Mouse (Mus musculus) C2C12 (cell line): ENCODE results near the gene Ctbp1. TPM values are rescaled to one million over a fixed set of nuclear protein-coding genes. Genes with fewer than 3 reads are reported as not detected.

Experiments
- H3K27me3 ChIP-seq: one replicate; pipeline ENCODE4 v1.6.1; 2011; ENCODE audit not compliant: control insufficient read depth, insufficient read depth, insufficient read length
- H3K36me3 ChIP-seq: one replicate; pipeline ENCODE4 v1.6.1; 2011; ENCODE audit not compliant: control insufficient read depth, insufficient read depth
- H3K4me3 ChIP-seq: one replicate; pipeline ENCODE4 v1.5.1; 2011; ENCODE audit warnings: mild to moderate bottlenecking, control low read depth; ENCODE audit not compliant: poor library complexity, insufficient read depth, severe bottlenecking
- H3K79me2 ChIP-seq: one replicate; pipeline ENCODE4 v1.6.1; 2011; ENCODE audit not compliant: control insufficient read depth, insufficient read depth
- H3K79me3 ChIP-seq: one replicate; pipeline ENCODE4 v1.6.1; 2011; ENCODE audit warnings: low read depth, control low read depth
- H3ac ChIP-seq: one replicate; pipeline ENCODE3; 2011; ENCODE audit warnings: low read depth; ENCODE audit not compliant: control insufficient read depth, insufficient read length
- CEBPB ChIP-seq: IDR thresholded peaks from one replicate; pipeline ENCODE4 v1.6.1; 2011; ENCODE audit warnings: low read depth, mild to moderate bottlenecking, control low read depth, moderate library complexity
- CTCF ChIP-seq: IDR thresholded peaks from one replicate; pipeline ENCODE4 v1.5.1; 2011; ENCODE audit not compliant: control insufficient read depth, insufficient read depth, insufficient read length
- FOSL1 ChIP-seq: IDR thresholded peaks from one replicate; pipeline ENCODE4 v1.8.0; 2011; ENCODE audit warnings: mild to moderate bottlenecking, low read length; ENCODE audit not compliant: poor library complexity, insufficient read depth, severe bottlenecking
- MAX ChIP-seq: IDR thresholded peaks from one replicate; pipeline ENCODE4 v1.6.1; 2011; ENCODE audit warnings: mild to moderate bottlenecking, control low read depth
- MYOD1 ChIP-seq: IDR thresholded peaks from one replicate; pipeline ENCODE4 v1.6.1; 2011; ENCODE audit warnings: low read depth; ENCODE audit not compliant: control insufficient read depth, insufficient read length
- MYOG ChIP-seq: IDR thresholded peaks from one replicate; pipeline ENCODE4 v1.6.1; 2011; ENCODE audit not compliant: control insufficient read depth, insufficient read length; ENCODE audit errors: extremely low read depth
- USF1 ChIP-seq: IDR thresholded peaks from one replicate; pipeline ENCODE4 v1.6.1; 2011; ENCODE audit warnings: low read depth, mild to moderate bottlenecking, control low read depth, moderate library complexity
- polyA plus RNA-seq: library from polyadenylated mRNA; unstranded; fragments of >200 nt; fragmentation: generic; extraction: Trizol; gene quantifications from one replicate; pipeline ENCODE4 v1.2.1, GENCODE M21; 2012; ENCODE audit warnings: missing spikeins

Ctbp1 gene
- polyA plus RNA-seq, 1 experiment, result 242 TPM

DNA sequence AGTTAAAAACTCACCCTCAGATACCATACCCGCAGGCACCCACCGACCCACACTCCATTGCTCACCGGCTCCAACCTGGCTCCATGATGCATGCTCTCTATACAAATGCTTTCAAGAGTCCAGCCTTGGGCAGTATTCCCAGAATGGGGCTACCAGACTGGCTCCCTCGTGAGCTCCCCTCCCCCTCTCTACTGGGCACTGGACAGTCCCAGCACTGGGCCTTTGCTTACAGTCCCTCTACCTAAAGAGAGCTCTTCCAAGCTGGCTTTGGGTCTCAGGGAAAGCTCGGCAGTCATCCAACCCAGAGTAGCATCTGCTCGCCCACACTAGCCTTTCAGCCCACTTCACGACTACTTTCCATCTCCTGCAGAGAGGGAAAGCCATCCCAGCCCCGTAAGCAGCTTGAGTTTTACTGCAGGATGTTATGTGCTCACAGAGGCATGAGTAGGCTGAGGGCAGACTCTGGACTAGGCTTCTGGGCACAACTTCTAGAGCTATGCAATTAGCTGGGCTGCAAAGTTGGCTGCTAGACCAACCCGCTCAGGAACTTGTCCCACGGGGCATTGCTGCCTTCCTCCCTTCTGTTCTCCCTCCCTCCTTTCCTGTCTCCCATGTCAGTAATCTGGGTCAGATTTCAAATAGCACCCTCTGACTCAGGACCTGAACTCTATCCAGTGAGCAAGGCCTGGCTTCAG is 54.3 kb downstream of the Ctbp1 start:
- TF ChIP-seq CEBPB (no peak), CTCF (no peak), MYOG (no peak), FOSL1 (no peak), USF1 (no peak), MYOD1 (no peak), MAX (no peak)
- H3ac ChIP-seq, result no peak overlapping the region
- no peak overlapping the region for H3K4me3 ChIP-seq

DNA sequence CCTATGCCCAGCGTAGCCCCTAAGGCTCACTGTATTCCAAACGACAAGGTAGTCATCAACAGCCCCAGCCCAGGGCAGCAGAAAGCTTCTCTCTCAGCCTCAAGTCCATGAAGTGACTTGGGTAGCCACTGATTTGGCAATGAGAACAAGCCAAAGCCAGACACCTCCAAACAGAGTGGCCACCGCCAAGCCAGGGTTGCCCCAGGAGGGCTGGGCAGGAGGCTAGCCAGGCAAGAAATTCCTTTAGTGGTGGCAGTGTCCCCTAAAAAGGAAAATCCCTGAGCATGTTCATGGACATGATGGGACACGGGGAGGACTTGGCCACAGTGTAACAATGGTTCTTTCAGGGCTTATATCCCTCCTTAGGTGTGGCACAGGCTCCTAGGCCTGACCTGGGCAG is 55.0 kb downstream of the Ctbp1 start:
- Histone ChIP-seq H3K79me2 (no peaks in the 10 kb centered on the region), H3ac (no peak overlapping the region), H3K36me3 (no peaks in the 10 kb centered on the region), H3K4me3 (no peak overlapping the region), H3K27me3 (peaks cover 4% of the 10 kb centered on the region), H3K79me3 (no peaks in the 10 kb centered on the region)
- TF ChIP-seq USF1, result no peak
- no peak for TF ChIP-seq MYOG
- TF ChIP-seq CTCF, result no peak

More for the DNA sequence above, 54.3 kb downstream of the Ctbp1 start:
- H3K79me3 ChIP-seq, result no peaks in the 10 kb centered on the region
- no peaks in the 10 kb centered on the region for H3K79me2 ChIP-seq
- no peaks in the 10 kb centered on the region for H3K36me3 ChIP-seq
- H3K27me3 ChIP-seq, result peaks cover 4% of the 10 kb centered on the region

DNA sequence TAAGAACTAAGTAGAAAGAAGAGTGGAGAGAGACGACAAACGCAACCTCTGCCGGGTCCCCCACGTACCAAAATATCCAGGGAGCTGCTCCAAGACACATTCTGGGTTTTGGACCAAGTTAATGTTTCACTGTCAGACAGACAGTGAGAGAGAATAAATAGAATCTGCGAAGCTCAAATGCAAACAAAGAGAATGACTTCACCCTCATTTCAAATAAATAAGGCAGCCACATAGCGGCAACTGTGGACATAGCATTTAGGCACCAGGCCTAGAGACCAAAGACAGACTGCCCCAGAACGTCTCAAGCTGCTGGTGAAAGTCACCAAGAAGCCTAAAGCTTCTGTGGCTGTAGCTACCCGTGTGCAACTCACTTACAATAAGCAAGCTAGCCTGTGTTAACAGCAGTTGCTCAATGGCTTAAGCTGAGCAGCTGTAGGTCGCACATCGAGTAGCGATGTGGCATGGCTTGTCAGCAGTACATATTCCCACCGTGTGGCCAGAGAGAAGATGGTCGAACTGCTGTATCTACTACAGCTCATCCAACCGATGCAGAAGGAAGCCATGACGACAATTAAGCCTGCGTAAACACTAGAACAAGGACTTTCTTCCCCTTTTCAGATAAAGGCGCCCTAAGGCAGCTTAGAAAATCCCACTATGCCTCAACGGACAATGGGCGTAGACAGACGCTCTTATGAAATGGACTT is 55.9 kb downstream of the Ctbp1 start:
- Histone ChIP-seq H3K27me3 (peaks cover 7% of the 10 kb centered on the region), H3K79me3 (no peaks in the 10 kb centered on the region), H3K4me3 (no peak overlapping the region), H3ac (no peak overlapping the region), H3K36me3 (no peaks in the 10 kb centered on the region), H3K79me2 (no peaks in the 10 kb centered on the region)
- TF ChIP-seq MYOD1 (no peak), CTCF (no peak), MAX (no peak), MYOG (no peak)

DNA sequence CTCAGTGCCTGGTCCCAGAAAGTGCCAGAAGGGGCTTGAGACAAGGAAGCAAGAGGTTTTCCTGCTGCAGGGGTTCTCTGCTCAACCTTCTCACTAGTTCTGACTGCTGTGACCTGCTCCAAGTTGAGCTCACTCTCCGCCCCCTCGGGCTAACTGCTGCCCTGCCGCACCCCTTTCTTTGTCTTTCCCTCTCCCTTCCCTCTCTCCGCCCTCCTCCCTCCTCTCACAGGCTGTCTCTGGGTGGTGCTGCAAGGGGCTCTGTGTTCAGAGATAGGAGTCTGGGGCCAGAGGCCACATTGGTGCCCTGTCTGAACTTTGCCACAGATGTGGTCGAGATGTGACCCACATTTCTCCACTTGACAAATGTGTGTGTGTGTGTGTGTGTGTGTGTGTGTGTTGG is 56.7 kb downstream of the Ctbp1 start, which contains the start of gene Spon2:
Gene Spon2 (minus strand): TSS at position 375 of the 400 bp plus-strand sequence.
- no peak within 1 kb of the TSS for H3K4me3 ChIP-seq

DNA sequence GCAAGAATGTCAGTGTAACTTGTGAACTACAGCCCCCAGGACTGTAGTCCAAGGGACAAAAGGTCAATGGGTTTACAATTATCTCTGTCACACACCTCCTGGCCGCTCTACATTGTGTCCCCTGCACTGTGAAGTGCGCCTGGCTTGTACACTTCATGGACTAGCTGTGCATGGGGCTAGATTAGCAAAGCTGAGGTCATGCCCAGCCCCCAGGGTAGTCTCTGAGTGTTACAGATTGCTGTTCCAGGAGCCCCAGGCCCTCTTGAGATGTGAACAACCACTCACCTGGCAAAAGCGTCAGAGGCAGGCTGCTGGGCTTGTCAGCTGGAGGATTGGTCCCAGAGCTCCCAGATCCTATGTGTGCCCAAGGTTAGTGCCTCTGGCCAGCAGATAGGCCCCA is 57.1 kb downstream of the Ctbp1 start:
- Histone ChIP-seq H3K79me2 (no peaks in the 10 kb centered on the region), H3ac (no peak overlapping the region), H3K36me3 (no peaks in the 10 kb centered on the region), H3K79me3 (no peaks in the 10 kb centered on the region), H3K27me3 (peaks cover 9% of the 10 kb centered on the region), H3K4me3 (no peak overlapping the region)
- no peak for TF ChIP-seq MYOD1
- no peak for TF ChIP-seq FOSL1

More for the DNA sequence above, 56.7 kb downstream of the Ctbp1 start, which contains the start of gene Spon2:
- no peak for TF ChIP-seq CEBPB
- TF ChIP-seq CTCF, result no peak
- no peak for TF ChIP-seq MYOG
- TF ChIP-seq FOSL1, result no peak
- TF ChIP-seq MYOD1, result no peak
- no peak for TF ChIP-seq USF1
- TF ChIP-seq MAX, result no peak
- Histone ChIP-seq H3K27me3 (peaks cover 7% of the 10 kb centered on the region), H3K79me2 (no peaks in the 10 kb centered on the region), H3ac (no peak within 1 kb of the TSS), H3K36me3 (no peaks in the 10 kb centered on the region), H3K79me3 (no peaks in the 10 kb centered on the region)

DNA sequence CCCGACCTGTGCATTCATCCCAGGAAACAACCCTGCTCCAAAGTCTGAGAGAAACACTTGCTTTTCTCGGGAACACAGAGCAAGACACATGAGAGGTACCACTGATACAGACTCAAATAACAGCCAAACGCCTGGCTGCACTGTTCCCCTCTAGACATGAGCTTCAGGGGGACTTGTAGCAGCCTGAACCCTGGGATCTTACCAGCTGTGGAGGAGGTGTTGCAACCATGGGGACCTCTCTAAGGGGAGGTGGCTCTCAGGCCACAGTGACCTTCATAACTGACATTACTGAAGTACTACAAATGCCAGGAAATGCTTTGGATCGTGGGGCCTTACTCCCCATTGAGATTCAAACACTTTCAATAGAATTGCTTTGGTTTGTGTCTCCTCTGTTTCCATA is 60.1 kb downstream of the Ctbp1 start:
- Histone ChIP-seq H3K79me2 (no peaks in the 10 kb centered on the region), H3K4me3 (no peak overlapping the region), H3K79me3 (no peaks in the 10 kb centered on the region), H3K36me3 (no peaks in the 10 kb centered on the region), H3ac (no peak overlapping the region), H3K27me3 (peaks cover 12% of the 10 kb centered on the region)
- TF ChIP-seq CTCF, result no peak
- no peak for TF ChIP-seq USF1
- no peak for TF ChIP-seq CEBPB
- TF ChIP-seq MYOG, result no peak
- no peak for TF ChIP-seq MAX
- TF ChIP-seq MYOD1, result no peak
- no peak for TF ChIP-seq FOSL1
